Mouse (Mus musculus) CD4-positive naive resting alpha-beta T cell, adult 76 days (primary cell): ENCODE data around the gene Ano10. TPM values are rescaled to one million over a fixed set of nuclear protein-coding genes. Genes with fewer than 3 reads are reported as not detected.

ENCODE experiments used
- total RNA-seq: library from RNA; stranded (reverse); gene quantifications from one replicate; pipeline ENCODE4 v1.2.4, GENCODE M21; 2023

The Ano10 gene
- total RNA-seq = 27.9 TPM

GRCm38 (mm10) chr9:122294242-122294881, at the start of gene Ano10:
TSS of gene Ano10 (minus strand) at chr9:122294423.

Other genes with a start within 250 kb of the Ano10 start
- gene Snrk, start 177.2 kb downstream of the Ano10 start, total RNA-seq = 84.7 TPM
- gene Abhd5, start 57.2 kb upstream of the Ano10 start, total RNA-seq = 17.3 TPM